Mouse (Mus musculus) adrenal gland, adult 18-20 months (tissue): ENCODE results near the gene Ube2e1. TPM values are rescaled to one million over a fixed set of nuclear protein-coding genes. Genes with fewer than 3 reads are reported as not detected.
"Not testable (repeated sequence)": the region's sequence is repeated elsewhere in the genome, so short reads cannot be mapped to it uniquely, and the experiment has no call there.

ENCODE experiments used
- DNase-seq, 2 experiments: peaks; one replicate each; pipeline ENCODE4 v3.0.0; 2021 to 2022; ENCODE audit warnings: low spot score in 2 of 2
- total RNA-seq, 2 experiments: library from RNA; stranded (reverse); gene quantifications; 1 replicate in 1 of 2; 2 replicates in 1 of 2; pipeline ENCODE4 v1.2.3; 2021

Gene Ube2e1
- total RNA-seq, 2 experiments from 2014 or later: 75.6 to 81.0 TPM

DNA sequence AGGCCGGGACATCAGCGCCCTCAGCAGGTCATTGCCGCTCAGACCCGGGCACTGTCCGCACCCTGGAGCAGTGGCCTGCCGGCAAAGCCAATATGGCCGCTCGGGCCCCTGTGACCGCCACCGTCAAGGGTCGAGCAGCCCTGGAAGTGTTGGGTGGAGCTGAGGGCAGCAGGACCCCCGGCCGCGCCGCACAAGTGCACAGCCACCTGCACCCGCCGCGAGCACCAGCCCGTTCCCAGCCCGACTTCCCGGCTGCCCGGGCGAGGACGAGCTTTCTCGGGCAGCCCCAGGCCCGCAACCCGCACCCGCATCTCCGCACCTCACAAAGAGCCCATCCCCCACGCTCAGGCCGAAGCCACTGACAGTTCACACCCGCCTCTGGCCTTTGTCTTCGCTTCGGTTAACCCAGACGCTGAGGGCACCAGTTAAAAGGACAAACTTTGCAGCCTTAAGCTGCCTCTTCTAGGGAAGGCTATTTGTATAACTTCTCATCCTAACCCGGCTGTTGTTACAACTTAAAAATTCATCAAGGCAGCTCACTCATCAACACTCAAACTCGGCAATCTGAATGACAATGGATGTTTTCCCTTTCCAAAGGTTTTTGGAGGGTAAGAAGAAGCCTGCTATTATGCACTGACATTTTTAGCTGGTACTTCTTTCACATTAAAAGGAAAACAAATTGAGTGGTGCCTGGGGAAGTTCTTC lies 4.5 kb downstream of the Ube2e1 start:
- DNase-seq: peak; percentile 36 to 42

DNA sequence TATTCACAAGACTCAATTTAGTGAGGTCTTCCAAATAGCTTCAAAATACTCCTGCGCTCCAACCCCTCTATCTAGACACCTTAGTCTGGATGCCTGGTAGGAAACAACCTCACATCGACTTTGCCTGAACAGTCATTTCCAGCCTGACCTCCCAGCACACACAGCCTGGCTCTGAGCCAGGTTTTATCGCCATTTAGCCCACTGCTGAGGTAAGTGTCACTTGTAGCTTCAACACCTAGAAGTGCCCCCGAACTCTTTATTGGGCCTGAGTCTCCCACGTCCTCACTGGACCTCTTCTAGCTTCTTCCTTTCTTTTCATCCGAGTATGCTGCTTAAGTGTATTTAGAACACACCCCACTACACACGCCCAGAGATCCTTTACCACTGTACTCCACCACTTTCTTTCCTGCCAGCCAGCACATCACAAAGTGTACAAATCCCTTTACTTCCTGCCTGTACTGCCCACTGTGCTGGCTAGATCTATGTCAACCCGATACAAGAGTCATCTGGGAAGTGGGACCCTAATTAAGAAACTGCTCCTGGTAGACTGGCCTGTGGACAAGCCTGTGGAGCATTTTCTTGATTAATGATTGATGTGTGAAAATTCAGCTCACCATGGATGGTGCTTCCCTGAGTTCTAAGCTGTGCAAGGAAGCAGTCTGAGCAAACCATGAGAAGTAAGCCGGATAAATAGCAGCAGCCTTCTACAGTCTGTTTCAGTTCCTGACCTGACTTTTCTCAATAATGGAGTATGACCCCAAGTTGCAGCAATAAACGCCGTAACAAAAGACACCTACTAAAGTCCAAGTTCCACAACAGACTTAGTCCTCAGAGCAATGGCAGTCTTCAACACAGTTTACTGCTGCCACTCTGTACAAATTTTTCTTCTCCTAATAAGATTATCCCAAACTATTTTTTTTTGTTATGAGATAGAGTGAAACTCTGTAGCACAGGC lies 13.9 kb downstream of the Ube2e1 start:
- DNase-seq: no peak

DNA sequence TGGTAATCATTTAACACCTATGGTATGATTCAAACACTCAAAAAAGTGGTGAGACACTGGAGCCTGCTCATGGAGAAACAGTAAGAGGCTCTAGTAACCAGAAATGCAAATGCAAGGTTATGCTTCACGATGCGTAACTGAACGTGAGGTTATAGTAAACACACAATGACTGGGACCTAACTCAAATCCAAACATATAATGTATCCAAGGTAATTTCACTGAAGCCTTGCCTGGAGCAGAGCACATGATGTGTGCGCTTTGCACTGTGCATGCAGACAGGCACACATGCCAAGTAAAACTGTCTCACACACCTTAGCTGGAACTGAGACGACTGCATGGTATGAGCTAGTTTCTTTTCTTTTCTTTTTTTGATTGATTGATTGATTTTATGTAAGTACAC lies 27.5 kb downstream of the Ube2e1 start:
- DNase-seq: no peak

DNA sequence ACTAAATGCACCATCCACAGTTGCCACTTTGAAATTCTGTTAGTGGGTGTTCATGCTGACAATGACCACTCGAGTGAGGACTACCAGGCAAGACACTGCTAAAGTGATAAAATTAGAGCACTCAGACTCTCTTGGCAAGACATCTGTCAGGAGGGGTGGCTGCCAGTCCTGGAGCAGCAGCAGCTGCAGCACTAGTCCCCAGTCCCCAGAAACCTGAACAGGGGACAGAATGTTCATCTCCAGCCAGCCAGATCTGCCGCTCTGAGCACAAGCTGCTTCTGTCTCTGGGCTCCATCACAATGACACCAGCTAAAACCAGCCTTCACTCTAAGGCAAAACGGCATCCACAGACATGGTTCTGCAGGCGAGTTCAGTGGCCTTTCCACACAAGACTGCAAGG lies 28.4 kb downstream of the Ube2e1 start:
- DNase-seq: no peak

DNA sequence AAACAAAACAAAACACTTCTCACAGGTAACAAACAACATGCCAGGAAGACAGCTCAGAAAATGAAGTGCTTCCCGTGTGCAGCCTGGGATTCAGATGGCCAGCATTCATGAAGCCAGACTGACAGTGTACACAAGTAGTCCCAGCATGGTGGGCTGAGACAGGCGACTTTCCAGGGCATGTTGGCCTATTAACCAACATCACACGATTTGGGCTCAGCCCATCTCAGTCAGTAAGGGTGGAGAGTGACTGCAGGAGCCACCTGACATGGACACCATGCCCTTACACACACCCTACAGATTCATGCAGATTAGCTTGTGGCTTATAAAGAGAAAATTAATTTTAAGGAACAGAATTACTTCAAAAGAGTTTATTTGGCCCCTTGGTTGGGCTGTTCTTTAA lies 28.9 kb downstream of the Ube2e1 start:
- no peak for DNase-seq

DNA sequence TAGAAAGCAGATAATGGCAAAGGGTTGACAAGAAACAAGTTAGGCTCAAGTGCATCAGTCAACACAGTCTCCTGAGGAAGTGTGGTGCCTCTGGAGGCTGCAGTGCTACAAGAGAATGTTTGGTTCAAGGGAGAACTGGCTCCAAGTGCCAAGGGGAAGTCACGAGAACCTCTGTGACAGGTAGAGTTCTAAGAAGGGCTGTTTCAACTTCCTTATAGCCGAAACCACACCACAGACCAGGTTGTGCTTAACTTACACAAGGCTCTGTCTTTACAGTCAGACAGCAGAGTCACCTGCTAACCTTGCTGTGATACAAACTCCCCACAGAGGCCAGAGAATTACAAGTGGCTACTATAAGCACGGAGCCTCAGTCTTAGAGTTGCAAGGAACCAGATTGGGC lies 30.1 kb downstream of the Ube2e1 start:
- no peak for DNase-seq

DNA sequence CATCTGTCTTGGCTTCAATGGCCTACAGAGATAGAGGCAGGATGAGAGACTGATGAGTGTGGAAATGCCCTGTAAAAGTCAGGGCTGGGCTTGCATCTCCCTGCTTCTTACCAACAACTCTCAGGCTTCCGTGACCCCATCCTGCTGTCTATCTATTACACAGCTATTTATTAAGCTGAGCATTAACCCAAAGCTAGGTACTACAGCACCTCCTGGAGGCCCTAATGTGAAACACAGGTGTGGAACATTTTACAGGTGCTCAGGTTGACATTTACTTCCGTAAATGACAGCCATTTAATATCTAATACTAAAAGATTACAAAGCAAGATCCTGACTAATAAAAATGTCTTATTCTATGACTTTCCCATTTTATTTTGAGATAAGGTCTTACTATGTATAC lies 31.0 kb downstream of the Ube2e1 start:
- no peak for DNase-seq

DNA sequence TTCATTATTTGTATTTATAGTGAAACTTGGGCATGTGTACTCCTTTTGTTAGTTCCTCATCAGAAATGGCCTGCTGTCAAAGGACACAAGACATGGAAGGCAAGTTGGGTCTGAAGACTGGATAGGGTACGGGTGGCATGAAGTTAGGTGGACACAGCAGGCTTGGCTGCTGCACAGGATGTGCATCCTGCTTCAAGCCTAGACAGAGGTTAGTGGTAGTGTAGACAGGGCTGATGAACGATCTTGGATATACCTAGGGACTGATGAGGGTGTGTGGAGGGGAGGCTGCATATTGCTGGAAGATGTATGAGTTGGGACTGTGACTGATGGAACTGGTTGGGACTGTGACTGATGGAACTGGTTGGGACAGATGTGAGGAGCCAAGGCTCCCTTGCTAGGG lies 32.8 kb downstream of the Ube2e1 start:
- no peak for DNase-seq

DNA sequence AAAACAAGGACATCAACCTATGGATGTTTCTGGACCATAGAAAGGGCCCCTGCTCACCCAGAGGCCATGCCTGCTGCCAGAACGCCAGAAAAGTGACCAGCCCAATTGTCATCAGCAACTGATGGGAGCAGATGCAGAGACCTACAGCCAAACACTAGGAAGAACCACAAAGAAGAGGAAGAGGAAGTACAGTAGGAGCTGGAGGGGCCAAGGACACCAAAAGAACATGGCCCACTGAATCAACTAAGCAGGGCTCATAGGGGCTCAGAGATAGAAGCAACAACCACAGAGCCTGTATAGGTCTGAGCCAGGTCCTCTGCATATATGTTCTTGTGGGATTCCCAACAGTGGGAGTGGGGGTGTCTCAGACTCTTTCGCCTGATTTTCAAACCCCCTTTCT lies 34.2 kb downstream of the Ube2e1 start:
- DNase-seq: no peak

DNA sequence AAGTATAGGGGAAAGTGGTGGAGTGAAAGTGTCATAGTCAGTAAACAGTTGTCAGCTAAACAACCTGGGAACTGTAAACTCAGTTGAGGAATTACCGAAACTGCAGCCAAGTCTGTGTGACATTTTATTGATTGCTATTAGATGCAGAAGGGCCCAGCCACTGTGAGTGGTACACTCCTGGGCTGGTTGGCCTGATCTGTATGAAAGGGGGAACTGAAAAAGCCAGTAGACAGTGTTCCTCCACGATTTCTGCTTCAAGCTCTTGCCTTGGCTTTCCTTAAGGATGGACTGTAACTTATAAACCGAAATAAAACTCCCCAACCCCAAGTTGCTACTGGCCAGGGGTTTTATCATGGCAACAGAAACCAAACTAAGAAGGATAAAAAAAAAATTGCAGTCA lies 39.1 kb downstream of the Ube2e1 start:
- DNase-seq: no peak

DNA sequence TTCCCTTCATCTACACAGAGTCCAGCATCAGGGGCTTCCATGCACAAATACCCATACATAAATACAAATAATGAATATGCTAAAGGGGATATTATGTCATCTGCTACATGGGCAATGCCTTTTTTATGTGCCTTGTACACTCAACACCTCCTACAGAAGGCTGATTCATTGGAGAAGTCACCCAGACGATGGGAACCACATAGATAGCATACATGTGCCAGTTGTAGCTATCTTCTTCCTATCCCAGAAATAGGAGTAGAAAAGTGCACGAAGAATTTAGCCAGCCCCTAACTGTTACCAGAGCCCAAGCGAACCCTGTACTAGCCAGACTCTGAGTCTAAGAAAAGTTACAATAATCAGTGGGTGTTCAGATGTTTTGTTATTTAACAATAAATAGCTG lies 39.5 kb downstream of the Ube2e1 start:
- DNase-seq: no peak

DNA sequence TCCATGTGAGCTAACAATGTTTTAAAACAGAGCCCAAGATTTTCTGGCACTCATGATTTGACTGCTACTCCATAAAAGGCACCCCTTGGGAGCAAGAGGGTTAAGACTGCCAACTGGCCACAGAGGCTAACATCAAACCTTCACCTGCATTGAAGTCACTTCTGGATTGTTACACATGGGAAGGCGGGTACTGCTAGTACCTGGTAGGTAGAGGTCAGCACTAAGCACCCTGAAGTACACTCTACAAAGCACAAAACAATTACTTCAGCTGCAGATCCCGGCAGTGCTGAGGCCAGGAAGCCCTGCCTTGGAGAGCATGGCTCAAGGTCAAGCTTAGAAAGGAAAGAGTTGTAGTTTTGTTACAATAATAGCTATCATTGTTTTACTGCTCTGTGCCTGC lies 44.3 kb downstream of the Ube2e1 start:
- DNase-seq: no peak

DNA sequence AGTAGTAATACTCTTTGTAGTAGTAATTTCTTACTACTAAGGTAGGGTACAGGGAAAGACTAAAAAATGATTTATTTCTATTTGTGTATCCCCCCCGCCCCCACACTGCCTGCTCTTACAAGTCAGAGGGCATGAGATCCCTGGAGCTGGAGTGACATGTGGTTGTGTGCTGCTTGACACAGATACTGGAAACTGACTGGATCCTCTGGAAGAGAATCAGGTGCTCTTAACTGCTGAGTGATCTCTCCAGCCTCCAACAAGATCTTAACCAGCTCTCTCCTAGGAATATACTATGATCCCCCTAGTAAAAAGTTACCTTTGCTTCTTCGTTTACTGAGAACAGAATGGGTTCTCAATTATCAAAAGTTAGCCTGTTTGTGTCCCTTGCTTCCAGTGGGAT lies 45.2 kb downstream of the Ube2e1 start:
- DNase-seq: no peak

DNA sequence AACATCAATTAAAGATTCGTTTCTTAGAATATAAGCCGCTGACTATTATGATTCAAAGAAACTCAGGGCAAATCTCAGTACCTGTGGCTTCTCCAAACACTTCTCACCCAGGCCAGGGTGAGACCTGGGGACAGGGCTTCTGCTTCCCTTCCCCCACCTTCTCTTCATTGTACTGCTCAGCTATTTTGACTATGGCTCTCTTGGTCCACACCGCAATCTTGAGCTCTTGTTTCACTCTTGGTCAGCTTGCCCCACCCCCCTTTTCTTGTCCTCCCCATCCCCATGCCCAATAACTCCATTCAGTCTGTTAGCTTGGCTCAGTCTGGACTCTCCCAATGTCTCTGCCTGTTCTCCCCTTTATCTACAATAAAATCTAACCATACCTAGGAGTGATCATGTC lies 46.2 kb downstream of the Ube2e1 start:
- no peak for DNase-seq

DNA sequence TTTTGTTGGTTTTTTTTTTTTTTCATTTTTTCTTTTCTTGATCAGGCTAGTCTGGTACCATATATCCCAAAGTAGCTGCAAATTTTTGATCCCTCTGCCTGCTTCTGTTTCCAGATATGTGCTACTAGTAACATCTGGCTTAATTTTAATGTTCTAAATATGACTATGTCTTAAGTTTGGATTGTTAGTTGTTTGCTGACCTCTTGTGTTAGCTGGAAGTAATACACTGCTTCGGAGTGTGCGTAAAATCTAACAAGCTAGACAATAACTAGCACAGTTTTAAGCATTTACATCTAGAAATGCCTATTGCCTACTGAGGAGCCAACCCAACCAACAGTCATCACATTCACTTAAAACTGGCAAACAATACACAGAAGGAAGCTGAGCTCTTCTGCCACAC lies 47.1 kb downstream of the Ube2e1 start:
- no peak for DNase-seq

DNA sequence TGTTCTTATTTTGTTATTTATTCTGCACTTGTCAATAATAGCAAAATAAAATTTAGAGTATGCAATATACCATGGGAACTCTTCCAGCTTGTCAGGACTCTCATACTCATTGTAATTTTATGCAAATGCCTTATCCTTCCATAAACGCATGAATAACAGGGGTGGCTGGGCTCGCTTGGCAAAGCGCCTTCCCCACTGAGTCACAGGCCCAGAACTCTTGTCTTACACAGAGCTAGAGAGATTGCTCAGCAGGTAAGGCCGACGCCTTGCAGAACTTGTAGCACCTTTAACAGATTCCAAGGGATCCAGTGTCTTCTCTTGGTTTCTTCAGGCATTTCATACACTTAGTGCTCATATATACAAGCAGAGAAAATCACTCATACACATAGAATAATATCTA lies 51.3 kb downstream of the Ube2e1 start:
- DNase-seq: no peak

DNA sequence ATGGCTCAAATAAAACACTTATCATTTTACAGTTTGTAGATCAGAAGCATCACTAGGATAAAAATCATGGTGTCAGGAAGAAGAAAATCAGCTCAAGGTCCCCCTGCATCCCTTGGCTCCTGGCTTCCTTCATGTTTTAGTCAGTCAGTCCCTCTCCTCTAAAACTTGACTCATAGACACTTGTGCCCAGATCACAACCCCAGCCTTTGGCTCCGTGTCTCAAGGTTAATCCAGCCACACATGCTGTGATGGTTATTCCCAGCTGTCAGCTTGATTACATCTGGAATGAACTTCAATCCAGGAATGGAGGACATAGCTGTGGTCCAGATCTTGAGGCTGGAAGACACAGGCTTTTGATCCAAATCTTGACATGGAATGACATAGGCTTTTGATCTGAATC lies 57.1 kb downstream of the Ube2e1 start:
- DNase-seq: no peak

DNA sequence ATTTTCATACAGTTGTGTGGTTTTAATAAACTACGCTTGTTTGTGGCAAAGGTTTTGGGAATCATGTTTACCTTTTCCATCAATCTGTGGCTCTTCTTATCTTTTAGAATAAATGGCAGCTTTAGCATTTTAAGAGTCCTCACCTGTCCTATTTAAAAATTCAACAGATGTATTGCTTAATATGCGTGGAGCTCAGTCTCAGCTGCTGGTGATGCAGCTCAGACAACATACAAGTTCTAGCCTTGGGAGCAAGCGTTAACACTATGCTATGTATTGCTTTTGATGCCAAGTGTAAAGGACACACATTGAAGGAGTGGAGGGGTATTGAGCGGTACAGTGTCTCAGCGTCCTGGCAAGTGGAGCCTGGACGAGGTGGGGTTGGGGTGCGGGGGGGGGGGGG lies 60.0 kb downstream of the Ube2e1 start:
- DNase-seq: no peak

DNA sequence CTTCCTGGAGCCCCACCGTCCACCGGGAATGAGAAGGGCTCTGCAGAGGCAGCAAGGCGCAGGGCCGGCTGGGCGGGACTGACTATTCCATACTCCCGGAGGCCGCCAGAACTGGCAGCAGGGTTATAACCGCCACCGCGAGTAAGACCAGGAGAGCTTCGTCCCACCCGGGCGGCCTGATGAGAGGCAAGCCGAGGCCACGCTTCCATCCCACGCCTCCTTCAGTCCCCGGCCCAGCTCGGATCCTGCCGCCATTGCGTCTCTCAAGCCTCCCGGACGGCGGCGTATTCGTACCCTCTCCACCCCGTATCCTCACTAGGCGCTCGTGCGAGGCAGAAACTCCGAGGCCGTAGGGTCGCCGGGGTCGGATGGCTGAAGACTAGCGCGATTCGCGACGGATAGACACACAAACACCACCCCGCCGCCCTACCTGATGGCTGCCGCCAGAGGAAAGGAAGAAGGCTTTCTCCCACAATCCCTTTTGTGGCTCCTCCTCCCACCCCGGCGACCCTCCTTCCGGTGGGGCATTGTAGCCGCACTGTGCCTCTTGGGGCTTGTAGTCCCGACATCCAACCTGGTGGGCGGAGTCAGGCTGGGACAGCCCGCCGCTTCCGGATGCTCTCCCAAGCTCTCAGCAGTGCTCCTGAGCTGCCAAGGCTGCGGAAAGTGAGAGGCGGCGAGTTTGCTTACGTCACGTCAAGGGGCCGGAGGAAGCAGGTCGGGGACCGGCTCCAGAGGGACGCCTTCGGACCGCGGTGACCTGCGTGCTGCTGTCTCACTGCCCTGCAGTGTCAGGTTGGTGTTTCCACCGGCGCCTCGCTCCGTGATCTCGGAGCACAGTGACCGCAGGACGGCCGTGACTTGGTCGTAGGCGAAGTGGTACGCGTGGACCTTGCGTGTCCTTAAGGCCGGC lies 60.9 kb downstream of the Ube2e1 start, which contains the start of the genes Nkiras1 and Rpl15:
TSS of gene Nkiras1 (plus strand) at position 608 of the 913 bp plus-strand sequence.
TSS of gene Rpl15 (minus strand) at position 863 of the 913 bp plus-strand sequence.
- DNase-seq: peak; percentile 91 to 94

DNA sequence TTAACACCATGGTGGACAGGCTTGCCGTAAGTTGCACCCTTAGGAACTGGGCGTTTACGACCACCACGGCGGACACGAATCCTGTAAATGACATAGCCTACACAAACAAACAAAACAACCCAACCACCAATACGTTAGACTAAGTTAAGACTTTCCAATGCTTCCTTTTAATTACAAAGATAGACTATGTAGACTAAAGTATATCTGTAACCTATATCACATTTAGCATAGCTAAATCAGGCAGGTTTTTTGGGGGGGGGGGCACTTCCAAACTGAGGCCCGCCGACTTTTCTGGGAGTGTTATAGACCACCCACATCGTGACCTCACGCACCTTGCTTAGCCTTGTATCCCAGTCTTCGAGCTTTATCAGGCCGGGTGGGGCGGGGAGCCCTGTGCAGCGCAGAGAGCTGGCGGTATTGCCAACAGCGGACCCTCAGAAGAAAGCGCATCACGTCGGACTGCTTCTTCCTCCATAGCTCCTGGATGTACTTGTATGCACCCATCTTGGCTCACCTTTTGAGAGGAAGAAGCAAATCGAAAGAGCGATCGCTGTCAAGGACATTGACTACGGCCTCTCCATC lies 61.6 kb downstream of the Ube2e1 start:
- DNase-seq: not testable (repeated sequence)

DNA sequence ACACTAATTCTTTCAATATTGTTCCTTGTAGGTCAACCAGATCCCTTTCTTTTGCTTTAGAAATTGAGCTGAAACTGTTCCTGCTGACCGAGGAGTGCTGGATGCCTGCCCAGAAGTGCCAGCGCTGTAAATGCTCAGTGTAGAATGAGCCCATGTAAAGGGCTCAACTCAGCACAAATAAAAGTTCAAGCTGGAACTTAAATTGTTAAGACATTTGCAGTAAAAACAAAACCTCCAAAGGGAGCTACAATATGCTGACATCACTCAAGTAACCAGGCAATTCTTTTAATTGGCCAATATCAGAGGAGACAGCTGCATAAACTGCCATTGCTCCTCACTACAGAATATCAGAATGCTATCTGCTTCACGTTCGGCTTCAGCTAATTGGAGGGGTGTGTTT lies 68.2 kb downstream of the Ube2e1 start:
- peak in 1 of 2 experiments; percentile 40 for DNase-seq
